Mouse (Mus musculus): ENCODE data around the gene Trim44. TPM values are rescaled to one million over a fixed set of nuclear protein-coding genes. Genes with fewer than 3 reads are reported as not detected.

The Trim44 gene
- polyA plus RNA-seq, 1 experiment from 2014 or later, result 25.3 TPM

DNA sequence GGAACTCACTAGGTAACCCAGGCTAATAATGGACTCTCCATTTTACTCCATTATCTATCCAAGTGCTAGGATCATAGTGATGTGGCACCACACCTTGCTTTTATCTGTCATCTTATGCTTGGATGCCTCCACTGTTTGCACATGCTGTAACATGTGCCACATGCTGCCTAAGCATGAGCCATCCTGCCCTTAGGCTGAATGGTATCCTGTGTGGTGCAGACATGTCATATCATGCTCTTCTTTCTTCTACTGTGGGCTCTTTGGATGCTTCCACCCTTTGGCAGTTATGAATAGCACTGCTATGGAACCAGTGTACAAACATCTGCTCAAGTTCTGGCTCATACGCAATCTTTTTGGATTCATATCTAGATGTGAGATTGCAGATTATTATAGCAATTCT, 26.3 kb upstream of the Trim44 start:
- Histone ChIP-seq H3K4me1 (replicated peaks) (0 out of 2 replicates have a peak, but pooled peaks cover 5% of the 10 kb centered on the region), H3K36me3 (no peaks in the 10 kb centered on the region), H3K4me3 (no peak overlapping the region), H3K27ac (no peak overlapping the region), H3K27me3 (ENCODE audit: insufficient read depth, poor library complexity, severe bottlenecking) (no peaks in the 10 kb centered on the region), H3K9me3 (no peaks in the 10 kb centered on the region)
- 98% methylated on average over 1 of the region's 1 CpGs for WGBS
- DNase-seq (ENCODE audit: low spot score), result no peak

DNA sequence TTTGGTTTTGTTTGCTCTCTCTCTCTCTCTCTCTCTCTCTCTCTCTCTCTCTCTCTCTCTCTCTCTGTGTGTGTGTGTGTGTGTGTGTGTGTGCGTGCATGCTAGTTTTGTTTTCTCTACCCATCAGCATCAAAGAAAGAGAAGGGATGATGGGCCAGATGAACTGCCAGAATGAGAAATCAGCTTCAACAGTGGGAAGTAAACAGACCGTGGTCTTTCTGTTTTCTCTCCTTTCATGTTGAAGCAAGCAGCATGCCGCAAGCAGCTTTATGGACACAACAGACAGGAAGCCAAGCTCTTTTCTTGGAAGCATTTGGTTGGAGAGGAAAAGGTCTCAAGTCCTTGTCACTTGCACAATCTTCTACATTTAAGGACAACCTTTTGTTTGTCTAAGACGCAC, 23.5 kb upstream of the Trim44 start:
- no peaks in the 10 kb centered on the region for H3K9me3 ChIP-seq
- no peak for DNase-seq (ENCODE audit: low spot score)
- no peaks in the 10 kb centered on the region for H3K36me3 ChIP-seq
- H3K27ac ChIP-seq, result no peak overlapping the region
- WGBS, result 71% methylated on average over 4 of the region's 4 CpGs
- H3K27me3 ChIP-seq (ENCODE audit: insufficient read depth, poor library complexity, severe bottlenecking), result no peaks in the 10 kb centered on the region
- H3K4me3 ChIP-seq, result no peak overlapping the region
- 0 out of 2 replicates have a peak, but pooled peaks cover 6% of the 10 kb centered on the region for H3K4me1 ChIP-seq (replicated peaks)

DNA sequence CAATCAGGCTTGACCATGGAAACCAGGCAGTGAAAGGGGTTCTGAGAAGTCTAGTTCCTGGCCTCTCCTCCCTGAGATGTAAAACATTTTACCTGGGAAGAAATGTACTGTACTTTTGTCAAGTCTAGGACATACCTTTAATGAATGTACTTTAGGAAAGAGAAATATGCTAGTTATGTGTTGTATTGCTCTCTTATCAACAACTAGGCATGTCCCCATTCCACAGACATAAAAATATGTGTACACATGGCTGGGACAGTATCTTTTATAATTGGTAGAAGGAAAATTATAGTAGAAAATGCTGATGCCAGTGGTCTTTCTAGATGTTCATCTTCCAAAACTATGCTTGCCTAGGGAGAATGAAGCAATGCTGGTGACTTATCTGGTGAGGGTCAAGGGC, 20.3 kb upstream of the Trim44 start:
- Histone ChIP-seq H3K36me3 (no peaks in the 10 kb centered on the region), H3K27ac (no peak overlapping the region), H3K27me3 (ENCODE audit: insufficient read depth, poor library complexity, severe bottlenecking) (no peaks in the 10 kb centered on the region; the same call in 1 of the 2 replicates), H3K9me3 (no peaks in the 10 kb centered on the region), H3K4me3 (no peak overlapping the region), H3K4me1 (replicated peaks) (0 out of 2 replicates have a peak, but pooled peaks cover 6% of the 10 kb centered on the region)
- no peak for DNase-seq (ENCODE audit: low spot score)

GRCm38 (mm10) chr2:102426434-102426833, 18.8 kb upstream of the Trim44 start:
- Histone ChIP-seq H3K27ac (no peak overlapping the region), H3K27me3 (ENCODE audit: insufficient read depth, poor library complexity, severe bottlenecking) (no peaks in the 10 kb centered on the region; the same call in 1 of the 2 replicates), H3K4me3 (no peak overlapping the region), H3K9me3 (no peaks in the 10 kb centered on the region), H3K36me3 (no peaks in the 10 kb centered on the region), H3K4me1 (replicated peaks) (0 out of 2 replicates have a peak, but pooled peaks cover 6% of the 10 kb centered on the region)
- no peak for DNase-seq (ENCODE audit: low spot score)
- WGBS, result 31% methylated on average over 3 of the region's 3 CpGs

DNA sequence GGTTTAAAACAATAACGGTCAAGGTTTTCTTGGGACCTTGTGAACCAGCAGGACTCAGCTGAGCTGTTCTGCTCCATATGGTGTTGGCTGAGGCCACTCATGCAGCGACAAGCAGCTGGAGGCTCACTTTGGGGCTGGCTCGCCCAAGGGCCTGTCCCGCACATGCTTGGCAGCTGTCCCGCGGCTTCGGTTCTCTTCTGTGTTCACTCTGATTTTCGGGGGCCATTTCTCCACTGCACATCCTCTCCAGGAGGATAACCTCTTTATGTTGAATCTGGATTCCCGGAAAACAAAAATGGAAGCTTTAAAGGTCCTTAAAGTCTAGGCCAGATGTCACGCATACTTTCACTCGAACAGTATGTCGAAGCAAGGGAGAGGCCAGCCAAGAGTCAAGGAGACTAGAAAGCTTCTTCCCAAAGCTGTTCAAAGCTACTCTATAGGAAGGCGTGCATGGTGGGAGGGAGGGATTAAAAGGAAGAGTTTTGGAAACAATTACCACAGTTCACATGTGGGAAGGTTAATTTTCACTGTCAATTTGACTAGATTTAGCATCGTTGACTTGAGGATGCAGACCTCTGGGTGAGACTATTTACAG, 8.6 kb upstream of the Trim44 start:
- Histone ChIP-seq H3K27me3 (ENCODE audit: insufficient read depth, poor library complexity, severe bottlenecking) (no peaks in the 10 kb centered on the region), H3K4me1 (replicated peaks) (no peaks in the 10 kb centered on the region), H3K27ac (no peak overlapping the region), H3K4me3 (no peak overlapping the region), H3K36me3 (no peaks in the 10 kb centered on the region), H3K9me3 (no peaks in the 10 kb centered on the region)
- DNase-seq (ENCODE audit: low spot score), result no peak
- WGBS, result 90% methylated on average over 14 of the region's 14 CpGs

- no peak for DNase-seq (ENCODE audit: low spot score)
- no peaks in the 10 kb centered on the region for H3K27me3 ChIP-seq (ENCODE audit: insufficient read depth, poor library complexity, severe bottlenecking)
- WGBS, result 89% methylated on average over 2 of the region's 2 CpGs
- H3K36me3 ChIP-seq, result no peaks in the 10 kb centered on the region
- no peaks in the 10 kb centered on the region for H3K9me3 ChIP-seq
- H3K27ac ChIP-seq, result no peak overlapping the region
- H3K4me3 ChIP-seq, result no peak overlapping the region
- H3K4me1 ChIP-seq (replicated peaks), result peaks cover 3% of the 10 kb centered on the region
Measured at GRCm38 (mm10) chr2:102412738-102413137, 5.1 kb upstream of the Trim44 start.

- Histone ChIP-seq H3K36me3 (no peaks in the 10 kb centered on the region), H3K27me3 (ENCODE audit: insufficient read depth, poor library complexity, severe bottlenecking) (no peaks in the 10 kb centered on the region), H3K4me3 (no peak overlapping the region), H3K4me1 (replicated peaks) (peaks cover 10% of the 10 kb centered on the region), H3K27ac (no peak overlapping the region), H3K9me3 (no peaks in the 10 kb centered on the region)
- DNase-seq (ENCODE audit: low spot score), result no peak
- 79% methylated on average over 4 of the region's 4 CpGs for WGBS
Measured at GRCm38 (mm10) chr2:102410615-102411014, 3.0 kb upstream of the Trim44 start.

DNA sequence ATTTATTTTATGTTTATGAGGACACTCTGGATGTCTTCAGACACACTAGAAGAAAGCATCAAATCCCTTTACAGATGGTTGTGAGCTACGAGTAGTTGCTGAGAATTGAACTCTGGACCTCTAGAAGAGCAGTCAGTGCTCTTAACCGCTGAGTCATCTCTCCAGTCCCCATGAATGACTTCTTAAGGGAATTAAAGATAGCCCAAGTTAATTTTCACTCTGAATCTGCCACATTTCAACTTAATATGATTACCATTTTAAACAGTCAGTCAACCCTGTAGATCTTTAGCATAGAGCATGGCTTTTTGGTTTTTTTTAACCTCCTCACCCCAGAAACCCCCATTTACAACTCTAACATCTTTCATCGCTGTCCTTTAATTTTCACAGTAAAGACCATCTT, 2.1 kb upstream of the Trim44 start:
- Histone ChIP-seq H3K27ac (no peak overlapping the region), H3K27me3 (ENCODE audit: insufficient read depth, poor library complexity, severe bottlenecking) (no peaks in the 10 kb centered on the region), H3K9me3 (no peaks in the 10 kb centered on the region), H3K4me1 (replicated peaks) (peaks cover 10% of the 10 kb centered on the region), H3K36me3 (no peaks in the 10 kb centered on the region), H3K4me3 (no peak overlapping the region)
- 89% methylated on average over 3 of the region's 3 CpGs for WGBS
- DNase-seq (ENCODE audit: low spot score), result no peak

DNA sequence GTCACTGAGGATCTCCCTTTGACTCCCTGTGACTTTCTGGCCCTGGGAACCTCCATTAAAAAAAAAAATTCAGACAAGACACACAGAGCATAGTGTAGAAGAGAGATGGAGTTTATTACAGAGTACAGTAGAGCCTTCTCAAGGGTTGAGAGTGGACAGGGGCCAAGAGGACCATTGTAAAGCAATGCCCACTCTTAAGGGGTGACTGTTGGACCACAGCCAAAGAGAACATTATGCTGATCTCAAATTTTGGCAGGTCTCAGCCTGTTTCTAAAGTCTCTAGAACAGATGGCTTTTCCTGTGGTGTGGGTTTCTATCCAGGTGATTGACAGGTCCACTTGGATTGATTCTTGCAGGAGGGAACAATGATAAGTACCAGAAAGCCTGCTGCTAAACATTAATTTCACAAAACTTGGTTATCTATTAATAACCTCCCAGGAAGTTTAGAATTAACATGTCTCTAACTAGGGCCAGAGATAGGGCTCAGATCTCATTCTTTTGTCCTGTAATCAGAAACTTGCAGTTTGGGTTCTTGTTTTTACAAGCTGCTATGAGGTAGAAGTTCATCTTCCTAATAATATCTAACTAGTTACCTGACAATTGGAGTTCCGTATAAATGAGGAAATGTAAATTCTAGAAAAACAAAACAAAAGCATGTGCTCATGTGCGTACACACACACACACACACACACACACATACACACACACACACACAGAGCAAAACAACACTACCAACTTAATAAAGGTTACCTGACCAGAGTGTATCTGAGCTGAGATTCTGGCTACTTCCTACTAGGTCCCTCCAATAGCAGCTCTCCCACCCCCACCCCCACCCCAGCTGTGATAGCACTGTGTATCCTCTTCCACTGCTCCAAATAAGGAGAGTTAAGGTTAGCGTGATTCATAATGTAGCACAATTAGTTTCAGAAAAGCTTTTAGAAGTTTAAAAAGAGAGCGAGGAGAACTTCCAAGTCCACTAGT, 1.0 kb downstream of the Trim44 start:
- WGBS, result 80% methylated on average over 4 of the region's 4 CpGs

GRCm38 (mm10) chr2:102403982-102404381, 3.6 kb downstream of the Trim44 start:
- Histone ChIP-seq H3K9me3 (no peaks in the 10 kb centered on the region), H3K4me1 (replicated peaks) (peaks cover 37% of the 10 kb centered on the region), H3K4me3 (no peak overlapping the region), H3K27me3 (ENCODE audit: insufficient read depth, poor library complexity, severe bottlenecking) (no peaks in the 10 kb centered on the region), H3K27ac (no peak overlapping the region), H3K36me3 (peaks cover 9% of the 10 kb centered on the region; the same call in 1 of the 2 replicates)
- WGBS, result 78% methylated on average over 5 of the region's 5 CpGs
- no peak for DNase-seq (ENCODE audit: low spot score)

More for the DNA sequence above, 1.0 kb downstream of the Trim44 start:
- Histone ChIP-seq H3K27me3 (ENCODE audit: insufficient read depth, poor library complexity, severe bottlenecking) (no peaks in the 10 kb centered on the region), H3K36me3 (no peaks in the 10 kb centered on the region), H3K27ac (no peak overlapping the region), H3K9me3 (no peaks in the 10 kb centered on the region), H3K4me3 (no peak overlapping the region), H3K4me1 (replicated peaks) (peaks cover 10% of the 10 kb centered on the region)
- DNase-seq (ENCODE audit: low spot score), result no peak

DNA sequence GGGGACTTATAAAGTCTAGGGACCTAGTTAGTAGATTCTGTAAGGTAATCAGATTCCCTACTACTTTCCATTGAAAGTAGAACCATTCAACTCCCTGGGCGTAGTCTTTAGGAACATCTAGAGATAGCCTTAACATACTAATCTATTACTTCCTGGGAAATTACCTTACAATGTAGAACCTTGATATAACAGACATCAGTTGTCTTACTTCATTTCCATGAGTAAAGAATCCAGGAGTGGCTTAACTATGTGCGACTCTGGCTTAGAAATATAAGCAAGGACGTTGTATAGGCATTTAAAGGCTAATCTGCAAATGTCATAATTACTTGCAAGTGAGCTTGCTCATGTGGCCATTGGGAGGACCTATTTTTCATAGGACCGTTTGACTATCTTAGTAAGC, 4.3 kb downstream of the Trim44 start:
- Histone ChIP-seq H3K4me1 (replicated peaks) (peaks cover 37% of the 10 kb centered on the region), H3K27ac (no peak overlapping the region), H3K36me3 (peaks cover 9% of the 10 kb centered on the region; the same call in 1 of the 2 replicates), H3K9me3 (no peaks in the 10 kb centered on the region), H3K4me3 (no peak overlapping the region), H3K27me3 (ENCODE audit: insufficient read depth, poor library complexity, severe bottlenecking) (no peaks in the 10 kb centered on the region)
- no peak for DNase-seq (ENCODE audit: low spot score)
- WGBS, result 89% methylated on average over 4 of the region's 4 CpGs

- DNase-seq (ENCODE audit: low spot score), result no peak
- Histone ChIP-seq H3K9me3 (no peaks in the 10 kb centered on the region), H3K4me3 (peak overlapping the region; percentile 71), H3K27me3 (ENCODE audit: insufficient read depth, poor library complexity, severe bottlenecking) (no peaks in the 10 kb centered on the region), H3K4me1 (replicated peaks) (peaks cover 26% of the 10 kb centered on the region), H3K36me3 (peaks cover 9% of the 10 kb centered on the region; the same call in 1 of the 2 replicates), H3K27ac (peak overlapping the region; percentile 96)
- WGBS, result 27% methylated on average over 6 of the region's 6 CpGs
Measured at GRCm38 (mm10) chr2:102401352-102401692, 6.3 kb downstream of the Trim44 start.
